Mouse (Mus musculus) embryo, embryonic 11.5 days (tissue): ENCODE results near the gene Cdh13.

Source experiments
- DNase-seq: peaks from one replicate; pipeline ENCODE4 v3.0.0-alpha.2; 2012; ENCODE audit warnings: low read depth, low spot score

The Cdh13 gene

DNA sequence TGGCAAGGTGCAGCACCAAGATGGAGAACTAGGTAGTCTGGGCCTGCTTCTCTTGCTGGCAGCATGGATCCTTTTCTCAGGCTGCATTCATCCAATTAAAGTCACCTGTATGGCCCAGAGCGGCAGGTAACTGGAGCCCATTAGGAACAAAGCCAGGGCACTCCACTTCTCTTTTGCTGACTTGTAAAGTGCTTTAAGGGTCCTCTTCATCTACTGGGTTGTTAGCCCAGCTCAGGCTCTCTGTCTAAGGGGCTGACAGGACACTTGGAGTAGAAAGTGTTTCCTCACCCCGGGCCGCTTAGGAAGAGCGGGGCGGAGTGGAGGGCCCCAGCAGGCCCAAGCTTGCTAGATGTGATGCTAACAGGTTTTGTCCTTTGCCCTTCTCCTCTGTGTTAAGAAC, 12.9 kb downstream of the Cdh13 start:
- no peak for DNase-seq

DNA sequence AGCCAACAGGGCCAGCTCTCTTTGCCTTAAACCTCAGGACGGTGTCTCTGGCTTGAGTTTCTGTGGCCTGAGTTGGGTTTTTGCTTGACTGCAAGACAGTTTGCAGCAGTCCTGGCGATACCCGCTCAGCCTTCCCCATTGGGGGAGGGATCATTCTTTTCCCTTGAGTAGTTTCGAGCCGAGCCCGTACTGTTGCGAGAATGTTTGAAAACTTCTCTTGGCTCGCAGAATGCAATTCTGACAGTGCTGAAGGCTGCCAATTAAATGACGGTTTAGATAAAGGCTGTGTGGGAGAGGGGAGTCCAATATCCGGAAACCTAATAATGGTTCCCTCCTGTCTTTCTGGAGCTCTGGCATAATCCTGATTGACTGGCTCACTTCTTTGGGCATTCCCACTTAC, 23.4 kb downstream of the Cdh13 start:
- no peak for DNase-seq

DNA sequence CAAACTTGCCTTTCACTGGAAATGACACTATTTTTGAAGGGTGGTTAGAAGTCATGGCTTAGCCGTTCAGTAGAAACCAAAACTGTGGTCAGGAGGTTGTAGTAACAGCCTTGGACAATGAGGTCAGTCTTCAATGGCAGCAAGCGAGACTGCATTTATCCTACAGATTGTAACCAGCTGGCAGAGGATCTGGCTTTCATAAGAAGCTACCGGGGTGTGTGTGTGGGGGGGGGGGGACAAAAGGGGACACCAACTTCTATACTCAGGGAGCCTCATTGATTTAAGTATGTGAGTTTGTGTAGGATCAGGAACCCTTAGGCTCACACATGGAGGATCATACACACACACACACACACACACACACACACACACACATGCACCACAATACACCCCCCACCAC, 25.6 kb downstream of the Cdh13 start:
- no peak for DNase-seq

GRCm38 (mm10) chr8:118313426-118314187, 30.1 kb downstream of the Cdh13 start:
- peak; percentile 11 for DNase-seq

GRCm38 (mm10) chr8:118314188-118314563, 30.6 kb downstream of the Cdh13 start:
- no peak for DNase-seq

GRCm38 (mm10) chr8:118314932-118315331, 31.4 kb downstream of the Cdh13 start:
- DNase-seq: no peak

- no peak for DNase-seq
Observed at GRCm38 (mm10) chr8:118316440-118316839, 32.9 kb downstream of the Cdh13 start.

DNA sequence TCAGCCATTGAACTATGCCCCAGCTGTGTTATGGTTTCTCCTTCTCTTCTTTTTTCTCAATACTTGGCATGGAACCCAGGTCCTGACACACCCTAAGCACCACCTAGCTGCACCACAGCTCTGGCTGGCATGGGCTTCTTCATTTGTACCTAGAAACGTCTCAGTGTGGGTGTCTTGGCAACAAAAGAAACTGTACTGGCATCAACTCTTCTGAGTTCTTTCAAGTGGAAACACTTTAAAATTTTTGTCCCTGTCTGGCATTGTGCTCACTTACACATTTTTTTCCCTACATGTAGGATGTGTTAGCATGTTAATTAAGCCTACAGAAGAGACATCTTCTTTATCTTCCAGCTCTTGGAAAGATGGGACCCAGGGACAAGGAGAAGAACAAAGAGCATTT, 37.0 kb downstream of the Cdh13 start:
- no peak for DNase-seq

- no peak for DNase-seq
Observed at GRCm38 (mm10) chr8:118323421-118323820, 39.9 kb downstream of the Cdh13 start.

GRCm38 (mm10) chr8:118334933-118335332, 51.4 kb downstream of the Cdh13 start:
- no peak for DNase-seq

DNA sequence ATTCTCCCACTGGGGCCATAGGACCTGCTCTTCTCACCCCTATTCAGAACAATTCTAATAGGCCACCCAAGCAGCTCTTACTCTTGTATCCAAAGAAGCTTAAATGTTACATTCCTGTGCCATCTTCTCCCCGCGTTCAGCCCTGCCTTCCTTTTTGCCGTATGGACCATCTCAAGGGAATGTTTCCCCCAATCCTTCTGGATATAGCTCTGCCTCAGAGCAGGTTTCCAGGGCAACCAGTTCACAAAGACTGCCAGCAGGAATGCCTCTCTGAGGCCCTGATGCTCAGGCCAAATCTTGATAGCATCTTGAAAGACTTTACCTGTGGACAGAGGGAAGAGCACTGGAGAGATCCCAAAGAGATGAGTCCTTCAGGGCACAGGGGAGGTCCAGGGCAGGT, 56.2 kb downstream of the Cdh13 start:
- no peak for DNase-seq

DNA sequence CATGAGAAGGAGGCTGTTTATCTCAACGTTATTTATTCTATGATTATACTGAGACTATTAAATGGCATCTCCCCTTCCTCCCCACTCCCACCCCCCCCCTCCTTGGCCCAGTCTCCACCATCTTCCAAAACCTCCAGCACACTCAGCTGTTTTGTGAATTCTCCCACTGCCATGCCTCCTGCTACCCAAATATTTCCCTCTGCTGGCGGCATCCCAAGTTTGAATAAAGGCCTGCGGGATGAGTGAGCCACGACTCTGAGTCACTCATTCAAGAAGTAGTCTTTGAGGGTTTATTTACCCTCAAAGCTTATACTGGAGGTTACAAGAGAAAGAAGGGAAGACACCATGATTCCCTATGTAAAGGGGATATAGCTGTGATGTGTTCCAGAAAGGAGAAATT, 59.7 kb downstream of the Cdh13 start:
- no peak for DNase-seq

DNA sequence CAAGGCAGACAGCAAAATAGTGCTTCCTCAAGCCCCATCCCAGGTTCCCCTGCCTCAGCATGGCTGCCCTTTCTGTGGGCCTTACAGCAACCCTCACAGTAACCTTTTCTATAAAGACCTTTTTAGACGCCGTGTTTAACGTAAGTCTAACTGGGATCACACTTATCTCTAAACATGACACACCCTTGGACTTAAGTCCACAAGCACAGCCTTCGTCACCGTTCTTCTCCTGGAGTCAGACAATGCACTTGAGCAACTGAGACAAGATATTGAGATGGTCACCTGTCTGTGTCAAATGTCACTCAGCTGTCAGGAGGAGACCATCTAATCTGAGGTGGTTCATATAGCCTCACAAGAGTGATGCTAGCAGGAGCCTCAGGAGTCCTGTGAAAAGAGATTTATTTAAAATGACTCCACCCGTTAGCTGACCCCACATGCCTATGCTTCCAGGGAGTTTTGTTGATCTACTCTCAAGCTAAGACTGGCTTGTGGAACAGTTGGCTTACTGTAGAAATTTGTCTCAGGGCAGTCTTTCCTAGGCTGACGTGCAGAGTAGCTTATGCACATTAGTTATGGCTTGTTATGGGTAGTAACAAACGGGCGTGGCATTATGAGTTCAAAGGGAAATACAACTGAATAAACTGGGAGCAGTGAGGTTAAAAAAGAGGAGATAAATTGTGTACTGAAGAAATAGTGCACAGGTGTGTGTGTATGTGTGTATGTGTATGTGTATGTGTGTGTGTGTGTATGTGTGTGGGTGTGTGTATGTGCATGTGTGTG, 65.4 kb downstream of the Cdh13 start:
- no peak for DNase-seq

DNA sequence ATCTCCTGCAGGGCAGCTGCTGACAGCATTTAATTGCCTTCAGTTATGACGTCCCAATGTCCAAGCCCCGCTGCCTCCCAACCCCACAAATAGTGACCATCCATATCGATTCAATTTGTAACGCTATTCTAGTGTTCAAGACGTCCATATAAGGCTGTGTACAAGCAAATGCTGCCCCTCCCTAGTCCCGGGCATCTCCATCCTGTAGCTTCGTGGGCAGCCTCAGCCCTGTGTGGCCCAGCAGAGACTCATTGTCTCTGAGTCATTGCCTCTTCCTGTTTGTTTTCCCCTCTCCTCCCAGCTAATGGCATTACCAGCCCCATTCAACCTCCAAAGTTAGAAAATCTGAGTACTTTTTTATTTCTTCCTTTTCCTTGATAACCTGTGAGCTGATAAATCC, 66.6 kb downstream of the Cdh13 start:
- DNase-seq: no peak

DNA sequence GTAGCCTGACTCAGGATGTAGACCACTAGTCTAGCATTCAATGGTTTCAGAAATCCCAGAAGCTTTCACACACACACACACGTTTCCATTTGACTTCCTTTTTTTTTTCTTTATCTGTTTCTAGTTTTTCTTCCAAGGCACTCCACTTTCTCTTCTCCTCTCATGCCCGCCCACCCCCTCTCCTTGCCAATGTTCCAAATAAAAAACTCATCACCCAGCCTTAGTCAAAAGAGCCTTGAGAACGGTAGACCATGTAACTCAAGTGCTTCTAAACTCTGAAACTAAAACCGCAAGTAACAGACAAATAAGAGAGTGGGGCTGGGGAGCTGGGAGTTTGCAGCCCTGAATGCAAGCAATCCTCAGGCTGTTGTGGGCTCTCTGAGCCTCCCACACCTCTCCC, 69.5 kb downstream of the Cdh13 start:
- DNase-seq: no peak

- no peak for DNase-seq
Observed at GRCm38 (mm10) chr8:118357067-118357466, 73.5 kb downstream of the Cdh13 start.

DNA sequence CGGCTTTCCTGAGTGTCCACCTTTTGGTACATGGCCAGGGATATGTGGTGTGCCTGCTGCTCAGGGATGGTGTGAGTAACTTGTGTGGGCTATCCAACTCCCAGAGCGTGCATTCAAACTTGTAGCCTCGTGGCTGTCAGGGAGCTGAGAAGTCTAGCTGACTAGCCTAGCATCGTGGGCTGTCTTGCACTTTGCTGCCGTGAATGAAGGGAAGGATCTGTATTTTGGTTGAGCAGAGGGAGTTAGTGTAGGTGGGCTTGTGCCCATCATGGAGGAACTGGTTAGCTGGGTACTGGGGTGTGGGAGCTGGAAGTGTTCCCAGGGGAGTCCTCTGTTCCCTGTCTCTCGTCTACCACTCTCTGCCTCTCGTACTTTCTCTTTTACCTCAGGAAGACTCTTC, 74.1 kb downstream of the Cdh13 start:
- no peak for DNase-seq

- no peak for DNase-seq
Observed at GRCm38 (mm10) chr8:118363781-118364180, 80.2 kb downstream of the Cdh13 start.

GRCm38 (mm10) chr8:118373092-118373491, 89.6 kb downstream of the Cdh13 start:
- no peak for DNase-seq

- DNase-seq: no peak
Observed at GRCm38 (mm10) chr8:118374738-118375137, 91.2 kb downstream of the Cdh13 start.

GRCm38 (mm10) chr8:118376791-118377190, 93.3 kb downstream of the Cdh13 start:
- no peak for DNase-seq

- no peak for DNase-seq
Observed at GRCm38 (mm10) chr8:118378985-118379384, 95.5 kb downstream of the Cdh13 start.

- no peak for DNase-seq
Observed at GRCm38 (mm10) chr8:118379657-118380056, 96.1 kb downstream of the Cdh13 start.
